Mouse (Mus musculus) C3H10T1/2 (cell line): ENCODE measurements around the gene Jam3. TPM values are rescaled to one million over a fixed set of nuclear protein-coding genes. Genes with fewer than 3 reads are reported as not detected.

Experiments used
- polyA plus RNA-seq, 2 experiments: library from polyadenylated mRNA; unstranded; fragments of >200 nt; fragmentation: generic; extraction: Trizol; gene quantifications; one replicate each; pipeline ENCODE4 v1.2.1; 2012; ENCODE audit warnings: missing spikeins in 2 of 2

Jam3 gene
- 10 to 100 TPM in 1 of 2 experiments, 1 to 10 TPM in 1; 2.1 to 23.4 TPM for polyA plus RNA-seq

DNA sequence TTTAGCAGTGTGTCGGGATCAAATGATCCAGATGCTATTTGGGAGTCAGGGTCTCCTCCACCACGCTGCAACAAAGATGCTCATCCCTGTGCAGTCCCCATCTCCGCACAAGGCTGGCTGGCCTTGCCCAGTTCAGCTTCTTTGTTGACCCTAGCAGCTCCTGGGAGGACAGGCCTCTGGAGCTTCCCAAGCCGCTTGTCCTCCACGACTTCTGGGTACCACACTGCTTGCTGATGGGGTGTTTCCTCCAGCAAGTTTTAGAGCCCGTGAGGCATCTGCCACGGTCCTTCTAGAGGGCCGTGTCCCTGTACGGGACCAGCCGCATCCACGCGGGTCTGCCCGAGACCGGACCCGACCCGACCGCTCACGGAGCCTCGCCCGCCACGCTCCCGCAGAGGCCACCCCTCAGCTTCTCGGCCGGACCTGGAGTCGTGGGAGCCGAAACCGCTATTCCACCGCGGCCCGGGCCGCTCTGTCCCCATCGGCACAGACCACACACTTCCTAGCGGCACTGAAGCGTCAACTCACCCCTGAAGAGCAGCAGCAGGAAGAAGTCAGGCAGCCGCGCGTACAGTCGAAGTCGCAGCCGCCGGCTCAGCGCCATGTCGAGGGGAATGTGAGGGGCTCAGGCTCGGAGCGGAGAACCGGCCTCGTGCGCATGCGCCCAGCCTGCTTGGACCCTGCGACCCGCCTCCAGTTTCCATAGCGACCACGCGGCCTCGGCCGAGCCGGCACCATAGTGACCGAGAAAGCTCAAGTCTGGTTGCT lies at the start of gene Jam3:
TSS of gene Jam3 (minus strand) at position 659 of the 768 bp plus-strand sequence.

Other genes with a start within 250 kb of the Jam3 start
- under 1 TPM in 1 of 2 experiments, not detected in 1; 0.02 TPM for gene Gm1110, start 232.3 kb downstream of the Jam3 start, polyA plus RNA-seq
- 10 to 100 TPM in 1 of 2 experiments, 1 to 10 TPM in 1; 8.9 to 31.5 TPM for gene Acad8, start 155.9 kb downstream of the Jam3 start, polyA plus RNA-seq
- 10 to 100 TPM; 26.7 to 66.8 TPM for gene Thyn1, start 155.7 kb downstream of the Jam3 start, polyA plus RNA-seq
- 10 to 100 TPM; 13.8 to 31.5 TPM for gene Vps26b, start 125.4 kb downstream of the Jam3 start, polyA plus RNA-seq
- 1 to 10 TPM in 1 of 2 experiments, under 1 TPM in 1; 0.84 to 5.5 TPM for gene Ncapd3, start 125.2 kb downstream of the Jam3 start, polyA plus RNA-seq
- under 1 TPM; 0.02 to 0.12 TPM for gene Igsf9b, start 143.8 kb upstream of the Jam3 start, polyA plus RNA-seq
- not detected for gene Spata19, start 241.4 kb upstream of the Jam3 start, polyA plus RNA-seq